Mouse (Mus musculus): ENCODE measurements around the gene Coa4.

Coa4 gene

DNA sequence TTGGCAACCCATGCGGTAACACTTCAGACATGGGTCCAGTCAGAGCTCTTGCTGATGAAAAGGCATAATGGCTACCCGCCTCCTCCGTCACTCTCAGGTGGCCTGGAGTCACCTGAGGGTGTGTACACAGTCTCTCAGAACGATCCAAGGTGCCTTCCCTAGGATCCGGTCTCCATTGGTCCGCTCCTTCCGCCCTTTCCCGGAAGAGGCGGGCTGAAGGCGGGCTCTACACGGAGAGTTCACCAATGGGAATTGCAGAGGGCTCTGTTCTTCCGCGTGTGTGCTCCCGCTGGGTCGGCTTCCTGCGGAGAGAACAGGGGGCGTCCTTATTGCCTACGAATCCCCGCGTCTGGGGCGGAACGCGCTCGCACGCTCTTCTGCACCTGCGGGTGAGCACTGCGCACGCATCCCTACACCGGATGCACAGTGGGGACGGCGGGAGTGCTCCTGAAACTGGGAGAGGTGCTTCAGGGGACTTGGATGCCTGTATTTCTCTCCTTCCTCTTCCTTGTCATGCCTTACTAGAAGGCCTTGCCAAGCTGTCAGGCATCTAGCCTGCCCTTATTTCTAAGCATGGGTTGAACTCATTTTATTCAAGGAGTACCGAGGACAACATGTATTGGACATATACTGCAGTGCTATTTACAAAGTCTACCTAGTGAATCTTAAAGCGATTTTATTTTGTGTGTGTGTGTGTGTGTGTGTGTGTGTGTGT is at the start of gene Coa4:
Gene Coa4, plus strand, starts transcription at position 268 of the 715 bp plus-strand sequence.
- no peak for TF ChIP-seq GATA4 (IDR thresholded peaks at IDR 0.05; ENCODE audit: insufficient replicate concordance, low read length)

DNA sequence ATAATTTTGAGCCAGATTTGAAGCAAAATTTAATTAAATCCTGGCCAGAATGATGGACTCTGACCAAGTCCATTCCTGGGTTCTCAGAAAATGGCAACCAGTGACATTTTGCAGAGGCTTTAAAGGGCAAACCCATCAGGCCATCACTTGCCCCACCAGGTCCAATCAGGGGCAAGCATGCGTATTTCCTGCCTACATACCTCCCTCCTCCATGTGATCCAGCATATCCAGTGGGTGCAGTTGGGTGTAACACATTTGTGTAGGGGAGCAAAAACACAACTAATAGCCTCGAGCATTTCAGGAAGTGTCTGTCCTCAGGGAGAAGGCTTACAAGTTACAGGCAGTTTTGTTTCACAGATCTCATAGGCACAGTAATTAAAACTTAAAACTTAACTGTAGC is 49.6 kb upstream of the Coa4 start:
- no peak for TF ChIP-seq GATA4 (IDR thresholded peaks at IDR 0.05; ENCODE audit: insufficient replicate concordance, low read length)

DNA sequence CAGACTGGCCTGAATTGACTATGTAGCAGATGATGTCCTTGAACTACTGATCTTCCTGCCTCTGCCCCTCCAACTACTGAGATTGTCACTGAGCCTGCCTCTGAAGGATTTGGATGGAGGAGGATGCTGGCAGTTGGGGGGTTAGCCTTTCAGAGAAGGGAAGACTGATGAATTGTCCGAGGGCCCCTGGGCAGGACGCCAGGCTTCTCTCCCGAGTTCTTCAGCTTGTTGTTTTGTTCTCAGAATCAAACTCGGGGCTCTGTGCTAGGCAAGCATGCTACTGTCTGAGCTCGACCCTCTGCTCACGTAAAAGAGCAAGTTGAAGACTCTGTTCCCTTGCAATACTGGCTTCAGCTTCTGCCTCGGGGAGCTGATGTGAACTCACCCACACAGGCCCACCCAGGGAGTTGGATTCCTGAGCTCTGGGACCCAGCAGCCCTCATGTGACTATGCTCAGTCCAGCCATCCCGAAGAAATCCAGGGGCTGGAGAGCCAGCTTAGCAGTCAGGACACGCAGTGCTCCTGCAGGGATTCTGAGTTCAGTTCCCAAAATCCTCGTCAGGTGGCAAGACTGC is 48.3 kb upstream of the Coa4 start:
- no peak for TF ChIP-seq GATA4 (IDR thresholded peaks at IDR 0.05; ENCODE audit: insufficient replicate concordance, low read length)

DNA sequence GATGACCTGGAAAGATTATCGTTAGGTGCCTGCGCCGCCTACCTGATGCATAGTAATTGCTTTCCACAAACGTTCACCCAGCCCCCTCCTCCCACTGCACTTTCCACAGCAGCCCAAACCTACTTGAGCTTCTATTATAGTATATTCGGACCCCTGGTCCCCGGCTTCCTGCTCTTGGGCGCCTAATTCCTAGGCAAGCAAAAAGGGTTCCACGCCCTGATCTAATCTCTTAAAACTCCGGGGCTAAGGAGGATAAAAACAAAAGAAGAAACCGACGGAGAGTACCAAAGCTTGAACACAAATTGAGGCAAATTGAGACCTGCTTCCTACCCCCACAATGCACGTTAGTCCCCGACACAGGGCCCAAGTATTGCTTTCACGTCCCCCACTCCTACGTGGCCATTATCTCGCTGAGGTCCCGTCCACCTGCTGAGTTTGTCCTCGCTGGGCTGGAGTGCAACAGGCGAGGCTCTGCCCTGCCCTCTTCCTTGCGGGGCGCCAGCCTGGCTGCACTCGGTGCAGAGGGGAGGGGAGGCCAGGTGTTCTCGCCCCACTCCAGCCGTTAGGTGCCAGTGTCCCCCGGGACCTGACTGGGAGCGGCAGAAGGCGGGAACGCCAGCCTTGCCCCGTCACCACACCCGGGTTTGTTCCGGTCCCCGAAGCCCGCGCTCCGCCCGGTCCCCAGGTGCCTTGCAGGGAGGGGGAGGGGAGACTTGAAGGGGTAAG is 44.3 kb upstream of the Coa4 start:
- no peak for TF ChIP-seq GATA4 (IDR thresholded peaks at IDR 0.05; ENCODE audit: insufficient replicate concordance, low read length)

DNA sequence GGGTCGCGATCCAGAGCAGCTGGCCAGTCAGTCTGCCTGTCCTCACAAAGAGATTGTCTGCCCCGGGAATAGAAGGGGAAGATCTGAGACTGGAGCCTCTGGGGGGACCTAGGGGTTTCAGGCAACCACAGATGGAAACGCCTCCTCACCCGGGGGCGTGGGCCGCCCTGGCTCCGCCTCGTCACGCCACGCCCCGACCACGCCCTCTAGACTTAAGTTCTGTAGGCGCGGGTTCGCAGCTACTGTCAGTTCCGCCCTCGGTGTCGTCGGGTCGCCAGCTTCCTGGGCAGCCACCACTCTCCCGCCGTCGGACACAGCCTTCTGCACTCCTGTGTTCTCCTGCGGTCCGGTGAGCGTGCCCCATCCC is 43.8 kb upstream of the Coa4 start, which contains the start of gene Ucp2:
Gene Ucp2, plus strand, starts transcription at position 221 of the 367 bp plus-strand sequence.
- no peak for TF ChIP-seq GATA4 (IDR thresholded peaks at IDR 0.05; ENCODE audit: insufficient replicate concordance, low read length)

DNA sequence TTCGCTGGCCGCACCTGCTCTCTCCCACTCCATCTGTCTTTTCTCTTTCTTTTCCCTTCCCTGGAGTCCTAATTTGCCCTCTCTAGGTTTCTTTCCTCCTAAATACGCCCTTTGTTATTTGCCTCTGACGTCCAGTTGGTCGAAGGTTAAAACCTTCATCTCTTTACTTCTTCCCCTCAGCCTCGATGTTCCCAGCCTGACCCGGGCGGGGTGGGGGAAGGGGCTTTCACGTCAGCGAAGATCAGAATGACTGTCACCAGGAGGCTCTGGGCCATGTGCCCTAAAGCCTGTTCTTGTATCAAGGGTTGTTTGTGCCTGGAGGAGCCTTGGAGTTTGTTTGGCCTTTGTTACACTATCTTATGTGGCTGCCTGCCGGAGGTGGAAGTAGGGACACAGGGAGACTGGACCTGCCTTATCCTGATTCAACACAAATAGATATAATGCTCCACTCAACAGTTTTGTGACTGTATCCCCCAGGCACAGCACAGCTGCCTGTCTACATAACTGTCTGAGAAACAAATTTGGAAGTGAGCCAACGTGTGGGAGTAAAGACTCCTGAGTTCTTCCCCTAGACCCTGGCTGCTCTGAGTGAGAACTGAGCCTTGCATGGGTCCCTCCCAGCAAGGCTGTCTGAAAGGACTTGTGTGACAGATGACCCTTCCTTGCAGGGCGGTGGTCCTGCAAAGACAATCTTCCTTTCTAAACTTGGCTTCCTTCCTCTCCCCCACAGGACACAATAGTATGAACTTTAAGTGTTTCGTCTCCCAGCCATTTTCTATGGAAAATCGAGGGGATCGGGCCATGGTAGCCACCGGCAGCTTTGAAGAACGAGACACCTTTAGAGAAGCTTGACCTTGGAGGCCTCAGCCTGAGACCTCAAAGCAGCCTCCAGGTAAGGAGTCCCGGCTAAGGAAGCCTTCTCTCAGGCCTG is 43.1 kb upstream of the Coa4 start:
- peak; percentile 25; the same call in 1 of the 2 replicates for TF ChIP-seq GATA4 (IDR thresholded peaks at IDR 0.05; ENCODE audit: insufficient replicate concordance, low read length)

DNA sequence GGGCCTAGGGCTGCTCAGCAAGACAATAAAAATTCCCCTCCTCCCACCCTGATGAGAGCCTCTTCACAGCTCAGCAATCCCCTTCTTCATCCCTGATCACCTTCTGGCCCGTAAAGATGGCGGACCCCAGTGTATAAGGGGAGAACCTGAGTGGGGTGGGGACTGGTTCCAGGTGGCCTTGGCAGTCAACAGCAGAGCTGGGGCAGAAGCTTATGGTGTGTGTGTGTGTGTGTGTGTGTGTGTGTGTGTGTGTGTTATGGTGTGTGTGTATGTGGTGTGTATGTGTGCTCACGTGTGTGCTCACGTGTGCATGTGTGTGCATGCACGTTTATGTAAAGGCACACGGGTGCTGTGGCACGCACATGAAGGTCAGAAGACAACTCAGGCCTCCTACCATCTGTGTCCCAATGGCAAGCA is 42.4 kb upstream of the Coa4 start:
- TF ChIP-seq GATA4 (IDR thresholded peaks at IDR 0.05; ENCODE audit: insufficient replicate concordance, low read length), result no peak

DNA sequence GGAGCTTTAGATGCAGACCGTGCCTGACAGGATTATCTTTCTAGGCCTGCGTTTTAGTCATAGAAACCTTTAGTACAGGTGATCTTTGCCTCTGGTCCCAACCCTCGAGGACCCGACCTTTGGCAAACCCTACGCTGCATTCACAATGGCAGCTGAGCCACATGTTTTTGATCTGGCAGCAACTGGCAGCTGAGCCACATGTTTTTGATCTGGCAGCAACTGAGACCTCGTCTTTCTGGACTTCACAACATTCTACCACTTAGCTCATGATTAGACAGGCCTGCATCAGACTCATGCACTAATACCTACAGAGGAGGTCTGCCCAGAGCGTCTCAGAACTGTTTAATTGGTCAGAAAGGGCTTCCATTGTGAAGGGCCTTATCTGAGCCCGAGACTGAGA is 41.8 kb upstream of the Coa4 start:
- TF ChIP-seq GATA4 (IDR thresholded peaks at IDR 0.05; ENCODE audit: insufficient replicate concordance, low read length), result no peak

DNA sequence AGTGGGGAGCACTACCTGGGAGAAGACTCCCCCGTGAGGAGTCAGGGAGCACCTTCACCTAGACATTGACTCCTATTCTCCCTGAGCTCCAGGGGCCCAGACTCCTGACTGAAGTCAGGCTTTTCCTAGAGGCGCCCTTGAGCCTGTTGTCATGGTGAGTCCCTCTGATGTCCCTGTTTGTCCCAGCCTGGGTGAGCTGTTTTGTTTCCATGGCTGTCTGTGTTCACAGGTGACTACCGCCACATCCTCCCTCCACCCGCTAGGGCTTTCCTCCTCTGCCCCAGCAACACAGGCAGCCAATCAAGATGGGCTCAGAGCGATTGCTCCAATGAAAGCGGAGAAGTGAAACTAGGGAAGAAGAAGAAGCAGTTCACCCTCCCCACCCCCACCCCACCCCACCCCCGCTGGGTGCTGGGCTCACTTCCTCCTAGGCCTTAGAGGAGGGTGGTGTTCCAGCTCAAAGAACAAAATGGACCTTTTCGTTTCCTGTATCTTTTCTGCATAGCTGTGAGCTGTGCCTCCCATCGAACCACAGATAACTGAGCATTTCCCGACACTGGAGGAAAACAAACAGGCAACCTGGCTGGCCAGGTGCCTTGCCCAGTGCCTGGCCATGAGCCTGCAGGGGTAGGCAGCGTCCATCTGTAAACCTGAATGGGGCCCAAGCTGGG is 41.2 kb upstream of the Coa4 start:
- TF ChIP-seq GATA4 (IDR thresholded peaks at IDR 0.05; ENCODE audit: insufficient replicate concordance, low read length), result peak; percentile 34; the same call in 1 of the 2 replicates

DNA sequence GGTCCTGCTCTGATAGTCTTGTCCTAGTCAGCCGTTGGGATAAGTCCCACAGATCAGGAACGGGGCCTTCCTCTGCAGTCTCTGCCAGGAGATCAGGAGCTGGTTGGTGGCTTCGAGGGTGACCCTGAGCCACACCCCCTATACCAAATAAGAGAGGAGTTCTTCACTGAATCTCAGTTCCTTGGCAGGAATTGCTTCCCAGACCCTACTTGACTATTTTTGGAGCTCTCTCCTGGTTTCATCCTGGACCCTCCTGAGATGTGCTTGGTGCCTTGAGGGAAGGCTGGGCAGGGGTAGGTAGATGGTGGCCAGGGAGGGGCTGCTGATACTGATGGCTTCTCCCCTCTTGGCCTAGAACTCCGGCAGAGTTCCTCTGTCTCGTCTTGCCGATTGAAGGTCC is 40.5 kb upstream of the Coa4 start:
- TF ChIP-seq GATA4 (IDR thresholded peaks at IDR 0.05; ENCODE audit: insufficient replicate concordance, low read length), result no peak

DNA sequence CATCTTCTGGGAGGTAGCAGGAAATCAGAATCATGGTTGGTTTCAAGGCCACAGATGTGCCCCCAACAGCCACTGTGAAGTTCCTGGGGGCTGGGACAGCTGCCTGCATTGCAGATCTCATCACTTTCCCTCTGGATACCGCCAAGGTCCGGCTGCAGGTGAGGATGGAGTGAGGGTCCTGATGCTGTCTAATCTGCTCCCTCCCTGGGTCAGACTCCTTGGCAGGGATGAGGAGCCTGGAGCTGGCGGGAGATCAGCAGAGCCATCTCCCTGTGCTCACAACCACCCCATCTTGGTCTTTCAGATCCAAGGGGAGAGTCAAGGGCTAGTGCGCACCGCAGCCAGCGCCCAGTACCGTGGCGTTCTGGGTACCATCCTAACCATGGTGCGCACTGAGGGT is 40.1 kb upstream of the Coa4 start:
- no peak for TF ChIP-seq GATA4 (IDR thresholded peaks at IDR 0.05; ENCODE audit: insufficient replicate concordance, low read length)

DNA sequence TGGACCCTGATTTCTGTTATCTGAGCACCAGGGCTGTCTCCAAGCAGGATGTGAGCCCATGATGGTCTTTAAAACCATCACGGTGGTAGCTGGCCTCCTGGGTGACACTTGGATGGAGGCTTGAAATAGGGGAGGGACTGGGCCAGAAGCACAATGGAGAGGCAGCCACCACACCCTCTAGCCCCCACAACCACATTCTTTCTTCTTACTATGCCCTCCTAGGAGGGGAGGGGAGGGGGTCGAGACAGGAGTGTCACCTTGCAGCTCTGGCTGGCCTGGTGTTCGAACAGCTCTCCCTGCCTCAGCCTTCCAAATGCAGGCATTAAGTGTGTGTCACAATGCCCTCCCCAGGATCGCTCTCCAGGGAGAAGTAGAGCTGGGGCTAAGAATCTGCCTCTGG is 39.5 kb upstream of the Coa4 start:
- no peak for TF ChIP-seq GATA4 (IDR thresholded peaks at IDR 0.05; ENCODE audit: insufficient replicate concordance, low read length)

DNA sequence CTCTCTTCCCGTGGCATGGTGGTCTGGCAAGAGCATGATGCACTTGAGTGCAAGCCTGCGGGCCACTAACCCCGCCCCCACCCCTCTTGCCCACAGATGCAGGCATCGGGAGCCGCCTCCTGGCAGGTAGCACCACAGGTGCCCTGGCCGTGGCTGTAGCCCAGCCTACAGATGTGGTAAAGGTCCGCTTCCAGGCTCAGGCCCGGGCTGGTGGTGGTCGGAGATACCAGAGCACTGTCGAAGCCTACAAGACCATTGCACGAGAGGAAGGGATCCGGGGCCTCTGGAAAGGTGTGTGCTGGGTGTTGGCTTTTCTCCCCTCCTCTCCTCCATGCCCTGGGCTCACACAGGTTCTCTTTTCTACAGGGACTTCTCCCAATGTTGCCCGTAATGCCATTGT is 38.9 kb upstream of the Coa4 start:
- no peak for TF ChIP-seq GATA4 (IDR thresholded peaks at IDR 0.05; ENCODE audit: insufficient replicate concordance, low read length)

DNA sequence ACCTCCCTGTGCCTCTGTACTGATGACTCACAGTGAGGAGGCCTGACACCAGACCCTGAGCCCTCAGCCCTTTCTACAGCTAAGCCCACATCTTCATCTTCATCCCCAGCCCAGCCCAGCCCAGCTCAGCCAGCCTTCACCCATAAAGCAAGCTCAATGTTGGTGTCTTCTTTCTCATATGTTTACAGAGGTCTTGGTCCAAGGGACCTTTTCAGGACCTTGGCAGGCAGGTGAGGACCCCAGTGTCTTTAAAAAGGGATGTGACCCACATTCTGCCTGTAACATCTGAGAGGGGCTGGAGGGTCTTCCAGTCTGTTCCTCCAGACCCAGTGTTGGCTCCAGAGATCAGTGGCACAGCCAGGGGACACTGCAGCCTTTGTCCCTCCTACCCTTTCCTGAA is 37.4 kb upstream of the Coa4 start:
- no peak for TF ChIP-seq GATA4 (IDR thresholded peaks at IDR 0.05; ENCODE audit: insufficient replicate concordance, low read length)

All from liver, adult (tissue).